Mouse (Mus musculus) c-Kit-positive CD71-positive TER-119-positive erythroid progenitor cells, embryonic 14.5 days (primary cell): ENCODE measurements around the gene Sctr.

ENCODE experiments used
- DNase-seq: peaks from one replicate; pipeline ENCODE4 v3.0.0-alpha.2; 2013; ENCODE audit warnings: low spot score

Sctr gene

GRCm38 (mm10) chr1:120030474-120030873, 23.8 kb downstream of the Sctr start:
- no peak for DNase-seq

GRCm38 (mm10) chr1:120032804-120033468, 26.2 kb downstream of the Sctr start:
- DNase-seq: peak; percentile 49

- no peak for DNase-seq
These were observed 26.8 kb downstream of the Sctr start for GRCm38 (mm10) chr1:120033469-120033854.

- DNase-seq: no peak
These were observed 28.1 kb downstream of the Sctr start for GRCm38 (mm10) chr1:120034793-120035192.

GRCm38 (mm10) chr1:120035456-120036034, 28.9 kb downstream of the Sctr start:
- no peak for DNase-seq

- no peak for DNase-seq
These were observed 30.5 kb downstream of the Sctr start for GRCm38 (mm10) chr1:120037021-120037683.

- no peak for DNase-seq
These were observed 31.9 kb downstream of the Sctr start for GRCm38 (mm10) chr1:120038594-120038993.

GRCm38 (mm10) chr1:120042421-120042820, 35.7 kb downstream of the Sctr start:
- DNase-seq: no peak

GRCm38 (mm10) chr1:120044584-120044983, 37.9 kb downstream of the Sctr start:
- DNase-seq: no peak

GRCm38 (mm10) chr1:120047325-120047724, 40.6 kb downstream of the Sctr start:
- no peak for DNase-seq

- no peak for DNase-seq
These were observed 44.4 kb downstream of the Sctr start for GRCm38 (mm10) chr1:120051070-120051469.

- no peak for DNase-seq
These were observed 48.3 kb downstream of the Sctr start for GRCm38 (mm10) chr1:120054997-120055396.

- no peak for DNase-seq
These were observed 48.8 kb downstream of the Sctr start for GRCm38 (mm10) chr1:120055475-120055874.

GRCm38 (mm10) chr1:120056236-120056635, 49.5 kb downstream of the Sctr start:
- no peak for DNase-seq

GRCm38 (mm10) chr1:120057044-120057443, 50.4 kb downstream of the Sctr start:
- DNase-seq: no peak

- DNase-seq: no peak
These were observed 51.2 kb downstream of the Sctr start for GRCm38 (mm10) chr1:120057674-120058430.

- no peak for DNase-seq
These were observed 54.0 kb downstream of the Sctr start for GRCm38 (mm10) chr1:120060687-120061086.

GRCm38 (mm10) chr1:120062231-120062630, 55.5 kb downstream of the Sctr start:
- DNase-seq: no peak

GRCm38 (mm10) chr1:120064036-120064682, 57.5 kb downstream of the Sctr start:
- no peak for DNase-seq

- no peak for DNase-seq
These were observed 59.5 kb downstream of the Sctr start for GRCm38 (mm10) chr1:120066159-120066558.

- no peak for DNase-seq
These were observed 59.9 kb downstream of the Sctr start for GRCm38 (mm10) chr1:120066625-120067024.

- DNase-seq: no peak
These were observed 62.4 kb downstream of the Sctr start for GRCm38 (mm10) chr1:120069120-120069519.
